Mouse (Mus musculus) bone marrow macrophage, adult 2 months (primary cell): ENCODE results near the gene Ubxn7.

Source experiments
- CTCF ChIP-seq: IDR thresholded peaks from 2 replicates; pipeline ENCODE4 v1.5.1; 2012; ENCODE audit warnings: low read depth, mild to moderate bottlenecking, low read length, moderate library complexity
- POLR2A ChIP-seq: IDR thresholded peaks from 2 replicates; pipeline ENCODE4 v1.6.1; 2012; ENCODE audit warnings: mild to moderate bottlenecking, low read depth, low read length, borderline replicate concordance

DNA sequence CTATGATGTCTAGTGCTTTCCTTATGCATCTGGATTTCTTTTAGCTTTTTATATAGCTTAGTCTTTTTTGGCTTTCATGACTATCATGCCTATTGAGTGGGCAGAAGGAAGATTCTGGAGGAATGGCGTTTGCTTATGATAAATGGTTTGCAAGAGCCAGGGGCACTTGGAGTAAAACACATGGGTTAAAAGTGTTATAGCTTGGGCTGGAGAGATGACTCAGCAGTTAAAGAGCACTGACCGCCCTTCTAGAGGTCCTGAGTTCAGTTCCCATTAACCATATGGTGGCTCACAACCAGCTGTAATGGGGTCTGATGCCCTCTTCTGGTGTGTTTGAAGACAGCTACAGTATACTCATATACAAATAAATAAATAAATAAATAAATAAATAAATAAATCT is 31.5 kb downstream of the Ubxn7 start:
- TF ChIP-seq CTCF = no peak
- TF ChIP-seq POLR2A = no peak
